Mouse (Mus musculus): ENCODE results near the gene Rell1. TPM values are rescaled to one million over a fixed set of nuclear protein-coding genes. Genes with fewer than 3 reads are reported as not detected.

Rell1 gene
- polyA plus RNA-seq, 1 experiment = 10.5 TPM

DNA sequence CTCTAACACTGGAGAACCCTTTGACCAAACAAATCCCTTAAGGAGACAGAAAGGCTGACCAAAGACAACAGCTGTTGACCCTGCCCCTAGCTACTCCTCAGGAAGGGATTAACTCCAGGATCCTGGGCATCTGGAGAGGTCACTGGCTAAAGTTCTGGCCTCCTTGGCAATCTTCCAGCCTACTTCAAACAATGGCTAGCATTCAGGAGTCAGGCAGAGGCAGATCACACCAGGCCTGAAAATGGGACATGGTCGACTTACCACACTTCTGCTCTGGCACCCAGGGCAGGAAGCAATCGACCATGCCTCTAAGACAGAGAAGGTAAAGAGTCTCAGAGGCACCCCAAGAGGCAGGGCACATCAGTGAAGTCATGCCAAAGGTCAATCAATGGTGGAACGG is 19.5 kb downstream of the Rell1 start:
- Histone ChIP-seq H3K27ac (ENCODE audit: insufficient read depth, low read length) (no peak overlapping the region), H3K27me3 (ENCODE audit: control insufficient read depth, insufficient read depth, low read length) (no peaks in the 10 kb centered on the region), H3K4me3 (replicated peaks; ENCODE audit: insufficient read depth, low read depth, low read length) (no peak overlapping the region), H3K4me1 (ENCODE audit: control insufficient read depth, insufficient read depth, low read length) (peaks cover 18% of the 10 kb centered on the region)
- DNase-seq = no peak
- no peak for TF ChIP-seq CTCF (IDR thresholded peaks at IDR 0.05; ENCODE audit: borderline replicate concordance, insufficient read depth, low read depth, low read length)
- TF ChIP-seq POLR2A (IDR thresholded peaks at IDR 0.05; ENCODE audit: borderline replicate concordance, insufficient read depth, low read length) = no peak
- WGBS = 48% methylated on average over 3 of the region's 3 CpGs

DNA sequence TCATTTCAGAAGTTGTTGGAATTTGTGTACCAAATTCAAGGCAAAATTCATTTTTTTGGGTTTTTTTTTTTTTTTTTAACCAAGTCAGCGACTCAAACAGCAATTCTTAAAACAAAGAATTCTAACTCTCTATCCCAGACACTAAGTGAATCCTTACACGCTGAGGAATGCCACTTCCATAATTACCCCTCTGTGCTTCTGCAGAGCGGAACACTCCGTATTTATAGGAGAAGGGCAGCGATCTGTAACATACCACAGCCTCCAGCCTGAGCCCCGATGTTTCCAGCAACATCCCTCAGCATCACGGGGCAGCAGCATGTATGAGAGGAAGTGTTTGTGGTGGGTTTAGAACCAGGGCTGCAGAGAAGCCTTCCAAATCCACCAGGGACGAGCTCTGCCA is 21.2 kb downstream of the Rell1 start:
- no peak for TF ChIP-seq CTCF (IDR thresholded peaks at IDR 0.05; ENCODE audit: borderline replicate concordance, insufficient read depth, low read depth, low read length)
- no peak for TF ChIP-seq POLR2A (IDR thresholded peaks at IDR 0.05; ENCODE audit: borderline replicate concordance, insufficient read depth, low read length)

DNA sequence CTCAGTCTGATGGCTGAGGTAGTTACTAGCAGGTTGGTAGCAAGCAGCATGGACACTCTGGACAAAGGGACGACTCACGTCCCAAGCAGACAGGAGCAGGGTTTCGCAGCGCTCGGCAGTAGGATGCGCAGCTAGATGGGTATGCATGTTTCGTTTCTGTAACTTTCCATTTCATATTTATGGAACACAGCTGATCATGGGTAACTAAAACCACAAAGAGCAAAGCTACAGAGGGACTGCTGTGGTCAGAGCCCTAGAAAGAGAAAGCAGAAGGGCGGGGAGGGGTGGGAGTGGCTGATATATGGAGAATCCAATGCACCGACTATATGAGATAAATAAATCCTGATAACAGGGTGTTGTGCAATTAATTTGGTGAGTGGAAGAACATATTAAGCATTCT is 25.4 kb downstream of the Rell1 start:
- Histone ChIP-seq H3K27ac (ENCODE audit: insufficient read depth, low read length) (no peak overlapping the region), H3K4me3 (replicated peaks; ENCODE audit: insufficient read depth, low read depth, low read length) (no peak overlapping the region), H3K27me3 (ENCODE audit: control insufficient read depth, insufficient read depth, low read length) (no peaks in the 10 kb centered on the region), H3K4me1 (ENCODE audit: control insufficient read depth, insufficient read depth, low read length) (no peaks in the 10 kb centered on the region; the same call in 1 of the 2 replicates)
- DNase-seq = no peak
- TF ChIP-seq POLR2A (IDR thresholded peaks at IDR 0.05; ENCODE audit: borderline replicate concordance, insufficient read depth, low read length) (no peak), CTCF (IDR thresholded peaks at IDR 0.05; ENCODE audit: borderline replicate concordance, insufficient read depth, low read depth, low read length) (no peak)
- WGBS = 97% methylated on average over 9 of the region's 9 CpGs

More for the DNA sequence above, 21.2 kb downstream of the Rell1 start:
- no peak for DNase-seq
- Histone ChIP-seq H3K4me3 (replicated peaks; ENCODE audit: insufficient read depth, low read depth, low read length) (no peak overlapping the region), H3K27ac (ENCODE audit: insufficient read depth, low read length) (no peak overlapping the region), H3K27me3 (ENCODE audit: control insufficient read depth, insufficient read depth, low read length) (no peaks in the 10 kb centered on the region), H3K4me1 (ENCODE audit: control insufficient read depth, insufficient read depth, low read length) (peaks cover 14% of the 10 kb centered on the region)
- 71% methylated on average over 8 of the region's 8 CpGs for WGBS

DNA sequence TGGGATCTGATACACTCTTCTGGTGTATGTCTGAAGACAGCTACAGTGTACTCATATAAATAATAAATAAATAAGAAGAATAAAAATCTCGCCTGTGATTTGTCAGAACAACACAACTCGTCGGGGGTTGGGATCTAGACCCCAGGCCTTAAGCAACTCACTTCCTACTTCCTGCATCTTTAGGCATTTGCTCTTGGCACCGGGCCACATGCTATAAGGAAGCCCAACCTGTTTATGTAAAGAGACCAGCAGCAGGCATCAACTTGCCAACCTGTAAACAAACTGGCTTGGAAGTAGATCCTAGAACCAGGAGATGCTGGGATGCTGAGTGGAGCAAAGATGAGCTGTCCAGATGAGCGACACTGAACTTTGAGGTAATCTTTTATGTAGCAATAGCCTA is 26.8 kb downstream of the Rell1 start:
- DNase-seq = no peak
- Histone ChIP-seq H3K27ac (ENCODE audit: insufficient read depth, low read length) (no peak overlapping the region), H3K4me1 (ENCODE audit: control insufficient read depth, insufficient read depth, low read length) (peaks cover 8% of the 10 kb centered on the region), H3K4me3 (replicated peaks; ENCODE audit: insufficient read depth, low read depth, low read length) (no peak overlapping the region), H3K27me3 (ENCODE audit: control insufficient read depth, insufficient read depth, low read length) (no peaks in the 10 kb centered on the region)
- no peak for TF ChIP-seq POLR2A (IDR thresholded peaks at IDR 0.05; ENCODE audit: borderline replicate concordance, insufficient read depth, low read length)
- TF ChIP-seq CTCF (IDR thresholded peaks at IDR 0.05; ENCODE audit: borderline replicate concordance, insufficient read depth, low read depth, low read length) = no peak
- 88% methylated on average over 5 of the region's 5 CpGs for WGBS

DNA sequence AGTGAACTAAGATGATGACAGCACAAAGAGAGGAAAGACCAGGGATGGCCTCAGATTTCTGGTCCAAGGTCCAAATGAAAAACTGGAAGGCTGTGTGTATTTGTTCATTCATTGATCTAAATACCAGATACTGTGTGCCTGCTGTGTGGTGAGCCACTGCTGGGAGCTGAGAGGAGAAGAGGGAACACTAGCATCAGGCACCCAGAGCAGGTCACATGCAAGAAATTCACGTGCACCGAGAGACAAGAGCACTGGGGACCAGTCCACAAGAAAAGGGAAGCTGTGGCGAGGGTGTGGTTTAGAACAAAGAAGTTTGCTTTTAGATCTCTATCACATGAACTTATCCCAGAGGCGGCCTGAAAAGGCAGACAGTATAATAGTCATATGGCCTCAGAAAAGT is 30.1 kb downstream of the Rell1 start:
- Histone ChIP-seq H3K27me3 (ENCODE audit: control insufficient read depth, insufficient read depth, low read length) (no peaks in the 10 kb centered on the region), H3K27ac (ENCODE audit: insufficient read depth, low read length) (no peak overlapping the region), H3K4me1 (ENCODE audit: control insufficient read depth, insufficient read depth, low read length) (peaks cover 13% of the 10 kb centered on the region), H3K4me3 (replicated peaks; ENCODE audit: insufficient read depth, low read depth, low read length) (no peak overlapping the region)
- TF ChIP-seq POLR2A (IDR thresholded peaks at IDR 0.05; ENCODE audit: borderline replicate concordance, insufficient read depth, low read length) (no peak), CTCF (IDR thresholded peaks at IDR 0.05; ENCODE audit: borderline replicate concordance, insufficient read depth, low read depth, low read length) (no peak)
- WGBS = 81% methylated on average over 4 of the region's 4 CpGs
- no peak for DNase-seq

DNA sequence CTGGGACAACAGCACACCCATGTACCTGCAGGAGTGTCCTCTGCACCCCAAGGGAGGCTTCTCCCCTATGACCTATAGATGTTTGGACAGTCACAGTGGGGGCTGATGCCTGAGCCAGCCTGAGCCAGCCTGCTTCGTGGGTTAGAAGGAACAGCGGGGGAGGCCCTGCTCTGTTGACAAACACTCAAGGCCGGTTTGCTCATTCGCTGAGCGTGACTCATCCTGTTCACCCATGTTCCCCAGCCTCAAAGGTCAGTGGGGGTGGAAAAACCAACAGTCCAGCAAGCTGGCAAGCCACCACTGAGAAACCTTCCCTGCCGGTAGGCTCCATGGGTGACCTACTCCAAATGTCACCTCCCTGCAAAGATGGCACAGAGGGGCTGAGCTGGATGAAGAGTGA is 32.0 kb downstream of the Rell1 start:
- Histone ChIP-seq H3K4me3 (replicated peaks; ENCODE audit: insufficient read depth, low read depth, low read length) (no peak overlapping the region), H3K4me1 (ENCODE audit: control insufficient read depth, insufficient read depth, low read length) (peaks cover 18% of the 10 kb centered on the region), H3K27me3 (ENCODE audit: control insufficient read depth, insufficient read depth, low read length) (no peaks in the 10 kb centered on the region), H3K27ac (ENCODE audit: insufficient read depth, low read length) (peak overlapping the region; percentile 19; the same call in 1 of the 2 replicates)
- TF ChIP-seq CTCF (IDR thresholded peaks at IDR 0.05; ENCODE audit: borderline replicate concordance, insufficient read depth, low read depth, low read length) (no peak), POLR2A (IDR thresholded peaks at IDR 0.05; ENCODE audit: borderline replicate concordance, insufficient read depth, low read length) (no peak)
- WGBS = 13% methylated on average over 6 of the region's 6 CpGs
- peak; percentile 71 to 85 for DNase-seq

DNA sequence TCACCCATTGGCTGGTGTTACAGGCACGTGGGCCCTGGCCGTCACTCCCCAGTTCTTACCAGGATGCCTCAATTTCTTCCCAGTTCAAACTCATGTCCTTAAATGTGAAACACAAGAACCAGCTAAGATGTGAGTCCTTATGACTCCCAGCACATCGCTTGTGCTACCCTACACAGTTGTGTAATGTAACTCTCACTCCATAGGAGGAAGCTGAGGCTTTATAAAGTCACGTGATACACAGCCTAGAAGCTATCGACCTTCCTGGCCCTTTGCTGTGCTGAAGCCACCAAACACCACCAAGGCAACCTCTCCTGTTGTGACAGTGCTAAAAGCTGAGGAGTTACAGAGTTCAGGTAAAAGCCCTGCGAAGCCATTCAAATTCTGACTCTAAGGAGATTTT is 33.1 kb downstream of the Rell1 start:
- Histone ChIP-seq H3K27ac (ENCODE audit: insufficient read depth, low read length) (no peak overlapping the region), H3K4me1 (ENCODE audit: control insufficient read depth, insufficient read depth, low read length) (peaks cover 18% of the 10 kb centered on the region), H3K4me3 (replicated peaks; ENCODE audit: insufficient read depth, low read depth, low read length) (no peak overlapping the region), H3K27me3 (ENCODE audit: control insufficient read depth, insufficient read depth, low read length) (no peaks in the 10 kb centered on the region)
- no peak for TF ChIP-seq CTCF (IDR thresholded peaks at IDR 0.05; ENCODE audit: borderline replicate concordance, insufficient read depth, low read depth, low read length)
- no peak for TF ChIP-seq POLR2A (IDR thresholded peaks at IDR 0.05; ENCODE audit: borderline replicate concordance, insufficient read depth, low read length)
- no peak for DNase-seq
- WGBS = 95% methylated on average over 6 of the region's 6 CpGs

DNA sequence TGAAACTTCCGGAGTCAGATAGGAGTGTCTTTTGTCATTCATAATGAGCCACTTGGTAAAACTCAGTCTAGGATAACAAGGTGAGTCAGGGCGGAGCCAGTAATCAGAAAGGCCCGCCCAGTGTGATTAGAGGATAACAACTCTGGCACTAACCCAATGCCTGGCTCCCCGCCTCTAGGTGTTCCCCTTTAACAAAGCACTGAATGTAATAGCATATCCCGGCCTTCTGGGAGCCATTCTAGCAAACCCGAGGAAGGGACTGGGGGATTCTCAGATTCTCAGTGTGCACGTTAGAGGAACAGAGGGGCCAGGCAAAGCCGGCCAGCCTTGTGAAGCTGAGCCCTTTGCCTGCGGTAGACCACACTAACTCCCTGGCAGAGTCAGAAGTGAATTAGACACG is 35.9 kb downstream of the Rell1 start:
- no peak for TF ChIP-seq POLR2A (IDR thresholded peaks at IDR 0.05; ENCODE audit: borderline replicate concordance, insufficient read depth, low read length)
- no peak for DNase-seq
- 58% methylated on average over 10 of the region's 10 CpGs for WGBS
- peaks cover 17% of the 10 kb centered on the region for H3K4me1 ChIP-seq (ENCODE audit: control insufficient read depth, insufficient read depth, low read length)
- no peak overlapping the region for H3K27ac ChIP-seq (ENCODE audit: insufficient read depth, low read length)
- H3K27me3 ChIP-seq (ENCODE audit: control insufficient read depth, insufficient read depth, low read length) = no peaks in the 10 kb centered on the region
- H3K4me3 ChIP-seq (replicated peaks; ENCODE audit: insufficient read depth, low read depth, low read length) = no peak overlapping the region

All from cerebellum, adult 2 months (tissue).